Mouse (Mus musculus): ENCODE measurements around the gene Kctd5. TPM values are rescaled to one million over a fixed set of nuclear protein-coding genes. Genes with fewer than 3 reads are reported as not detected.
"Not testable (repeated sequence)": the region's sequence is repeated elsewhere in the genome, so short reads cannot be mapped to it uniquely, and the experiment has no call there.

The Kctd5 gene
- polyA plus RNA-seq, 1 experiment from 2014 or later, result 47.6 TPM

DNA sequence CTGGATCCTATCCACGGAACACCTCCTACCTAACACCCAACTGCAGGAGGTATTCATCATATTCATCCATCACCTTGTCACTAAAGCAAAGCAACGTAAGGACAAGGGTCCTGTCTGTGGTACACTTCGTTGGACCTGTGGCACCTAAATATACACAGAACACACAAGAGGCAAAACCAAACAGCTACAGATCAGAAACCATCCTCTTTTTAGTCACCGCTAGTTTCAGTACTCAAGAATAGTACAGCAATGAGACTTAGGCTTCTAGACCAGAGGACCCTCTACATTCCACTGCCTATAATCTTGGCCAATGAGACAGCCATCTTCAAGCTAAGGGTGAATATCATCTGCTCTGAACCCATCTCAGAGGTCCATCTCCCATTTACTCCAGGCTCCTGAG is 25.1 kb upstream of the Kctd5 start:
- H3K9ac ChIP-seq (ENCODE audit: low read depth, low read length), result no peak overlapping the region
- peaks cover 35% of the 10 kb centered on the region for H3K36me3 ChIP-seq (ENCODE audit: insufficient read depth, low read length)
- no peak overlapping the region for H3K4me3 ChIP-seq (replicated peaks; ENCODE audit: low read depth, low read length)
- no peaks in the 10 kb centered on the region for H3K27me3 ChIP-seq (ENCODE audit: insufficient read depth, low read length)
- DNase-seq (ENCODE audit: low spot score) (no peak), ATAC-seq (replicated peaks; ENCODE audit: low FRiP score, low read depth) (no peak)
- 89% methylated on average over 4 of the region's 4 CpGs for WGBS
- H3K27ac ChIP-seq, result no peak overlapping the region
- no peak for TF ChIP-seq CTCF (IDR thresholded peaks at IDR 0.05; ENCODE audit: low read depth)
- no peak overlapping the region for H3K4me2 ChIP-seq (ENCODE audit: low read length)
- no peaks in the 10 kb centered on the region for H3K9me3 ChIP-seq (replicated peaks; ENCODE audit: low read length)
- H3K4me1 ChIP-seq (replicated peaks; ENCODE audit: insufficient read depth, low read length), result no peaks in the 10 kb centered on the region

DNA sequence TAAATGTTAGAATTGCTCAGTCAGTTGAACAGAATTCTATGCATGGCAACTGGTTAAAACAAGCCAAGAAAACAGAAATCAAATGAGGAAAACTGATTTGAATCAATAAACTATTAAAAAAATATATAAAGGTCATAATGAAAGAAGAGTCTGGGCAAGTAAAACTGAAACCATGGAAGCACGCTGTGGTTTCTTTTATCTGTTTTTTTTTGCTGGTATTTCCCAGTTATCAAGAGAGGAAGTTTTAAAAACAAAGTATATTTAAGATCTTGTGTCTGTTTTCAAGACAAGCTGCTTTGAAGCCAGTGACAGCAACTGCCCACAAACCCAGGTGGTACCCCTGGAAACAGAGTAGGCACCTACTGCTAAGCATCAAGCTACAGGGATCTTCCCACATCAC is 17.3 kb upstream of the Kctd5 start:
- no peak for DNase-seq (ENCODE audit: low spot score)
- no peaks in the 10 kb centered on the region for H3K4me1 ChIP-seq (replicated peaks; ENCODE audit: insufficient read depth, low read length)
- H3K27ac ChIP-seq, result no peak overlapping the region
- no peaks in the 10 kb centered on the region for H3K27me3 ChIP-seq (ENCODE audit: insufficient read depth, low read length)
- no peak overlapping the region for H3K9ac ChIP-seq (ENCODE audit: low read depth, low read length)
- no peak for ATAC-seq (replicated peaks; ENCODE audit: low FRiP score, low read depth)
- peaks cover 51% of the 10 kb centered on the region for H3K36me3 ChIP-seq (ENCODE audit: insufficient read depth, low read length)
- H3K4me2 ChIP-seq (ENCODE audit: low read length), result no peak overlapping the region
- no peak for TF ChIP-seq CTCF (IDR thresholded peaks at IDR 0.05; ENCODE audit: low read depth)
- H3K9me3 ChIP-seq (replicated peaks; ENCODE audit: low read length), result no peaks in the 10 kb centered on the region
- no peak overlapping the region for H3K4me3 ChIP-seq (replicated peaks; ENCODE audit: low read depth, low read length)
- 100% methylated on average over 1 of the region's 1 CpGs for WGBS

DNA sequence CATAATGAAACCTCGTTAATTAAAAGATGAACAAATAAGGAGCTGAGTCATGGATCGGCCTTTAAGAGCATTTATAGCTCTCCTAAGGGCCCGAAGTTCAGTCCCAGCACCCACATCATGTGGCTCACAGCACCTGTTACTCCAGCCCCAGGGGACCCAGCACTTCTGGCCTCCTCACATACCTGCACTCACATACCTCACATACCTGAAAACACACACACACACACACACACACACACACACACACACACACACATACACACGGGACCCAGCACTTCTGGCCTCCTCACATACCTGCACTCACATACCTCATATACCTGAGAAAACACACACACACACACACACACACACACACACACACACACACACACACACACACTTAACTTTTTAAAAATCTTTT is 13.1 kb upstream of the Kctd5 start:
- ATAC-seq (replicated peaks; ENCODE audit: low FRiP score, low read depth); H3K4me1 ChIP-seq (replicated peaks; ENCODE audit: insufficient read depth, low read length); H3K27me3 ChIP-seq (ENCODE audit: insufficient read depth, low read length); H3K4me2 ChIP-seq (ENCODE audit: low read length); H3K9me3 ChIP-seq (replicated peaks; ENCODE audit: low read length); H3K4me3 ChIP-seq (replicated peaks; ENCODE audit: low read depth, low read length); H3K27ac ChIP-seq; H3K9ac ChIP-seq (ENCODE audit: low read depth, low read length); DNase-seq (ENCODE audit: low spot score): not testable (repeated sequence)
- peaks cover 52% of the 10 kb centered on the region for H3K36me3 ChIP-seq (ENCODE audit: insufficient read depth, low read length)
- 90% methylated on average over 4 of the region's 4 CpGs for WGBS

DNA sequence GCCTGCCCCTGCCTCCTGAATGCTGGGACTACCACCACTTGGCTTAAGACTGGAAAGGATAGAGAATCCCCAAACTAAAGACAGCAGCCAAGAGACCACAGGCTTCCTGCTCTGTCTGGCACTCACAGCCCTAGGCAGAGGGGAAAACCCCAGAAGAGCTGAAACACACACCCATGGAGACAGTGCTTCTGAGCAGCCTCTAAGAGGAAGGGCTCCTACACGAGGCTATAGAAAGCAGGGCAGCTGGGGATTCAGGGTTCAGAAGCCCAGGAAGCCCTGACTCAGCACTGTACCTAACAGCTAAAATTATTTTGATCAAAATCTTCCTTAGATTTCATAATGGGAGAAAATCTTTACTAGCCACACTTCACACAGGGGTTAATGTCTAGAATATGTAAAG is 11.3 kb upstream of the Kctd5 start:
- 61% methylated on average over 1 of the region's 1 CpGs for WGBS
- Histone ChIP-seq H3K4me1 (replicated peaks; ENCODE audit: insufficient read depth, low read length) (no peaks in the 10 kb centered on the region), H3K27me3 (ENCODE audit: insufficient read depth, low read length) (no peaks in the 10 kb centered on the region), H3K27ac (no peak overlapping the region), H3K4me2 (ENCODE audit: low read length) (no peak overlapping the region), H3K9ac (ENCODE audit: low read depth, low read length) (no peak overlapping the region), H3K9me3 (replicated peaks; ENCODE audit: low read length) (no peaks in the 10 kb centered on the region), H3K4me3 (replicated peaks; ENCODE audit: low read depth, low read length) (no peak overlapping the region), H3K36me3 (ENCODE audit: insufficient read depth, low read length) (peaks cover 52% of the 10 kb centered on the region)
- no peak for ATAC-seq (replicated peaks; ENCODE audit: low FRiP score, low read depth)
- DNase-seq (ENCODE audit: low spot score), result no peak
- no peak for TF ChIP-seq CTCF (IDR thresholded peaks at IDR 0.05; ENCODE audit: low read depth)

DNA sequence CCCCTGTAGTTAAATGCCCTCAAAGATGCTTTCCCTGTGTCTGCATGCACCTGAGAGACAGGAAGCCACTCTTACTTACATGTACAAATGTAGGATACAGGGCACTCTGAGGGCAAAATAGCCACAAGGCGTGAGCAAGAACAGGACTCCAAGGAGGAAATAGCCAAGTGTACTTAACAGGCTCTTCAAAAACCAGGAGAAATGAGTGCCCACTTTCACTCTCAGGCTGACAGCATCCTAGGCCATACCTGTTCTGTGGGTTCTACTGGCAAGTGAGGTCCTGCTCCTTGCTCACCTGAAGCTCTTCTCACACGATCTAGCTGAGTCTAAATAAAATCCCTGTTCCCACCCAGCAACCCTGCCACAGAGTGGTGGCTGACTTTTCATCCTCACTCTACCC is 3.8 kb upstream of the Kctd5 start:
- ATAC-seq (replicated peaks; ENCODE audit: low FRiP score, low read depth), result no peak
- Histone ChIP-seq H3K27ac (no peak overlapping the region), H3K36me3 (ENCODE audit: insufficient read depth, low read length) (peaks cover 36% of the 10 kb centered on the region; the same call in 1 of the 2 replicates), H3K4me3 (replicated peaks; ENCODE audit: low read depth, low read length) (no peak overlapping the region), H3K4me2 (ENCODE audit: low read length) (no peak overlapping the region), H3K27me3 (ENCODE audit: insufficient read depth, low read length) (no peaks in the 10 kb centered on the region), H3K9ac (ENCODE audit: low read depth, low read length) (no peak overlapping the region), H3K9me3 (replicated peaks; ENCODE audit: low read length) (no peaks in the 10 kb centered on the region), H3K4me1 (replicated peaks; ENCODE audit: insufficient read depth, low read length) (peaks cover 1% of the 10 kb centered on the region; the same call in 1 of the 2 replicates)
- TF ChIP-seq CTCF (IDR thresholded peaks at IDR 0.05; ENCODE audit: low read depth), result no peak
- no peak for DNase-seq (ENCODE audit: low spot score)
- WGBS, result 85% methylated on average over 2 of the region's 2 CpGs

DNA sequence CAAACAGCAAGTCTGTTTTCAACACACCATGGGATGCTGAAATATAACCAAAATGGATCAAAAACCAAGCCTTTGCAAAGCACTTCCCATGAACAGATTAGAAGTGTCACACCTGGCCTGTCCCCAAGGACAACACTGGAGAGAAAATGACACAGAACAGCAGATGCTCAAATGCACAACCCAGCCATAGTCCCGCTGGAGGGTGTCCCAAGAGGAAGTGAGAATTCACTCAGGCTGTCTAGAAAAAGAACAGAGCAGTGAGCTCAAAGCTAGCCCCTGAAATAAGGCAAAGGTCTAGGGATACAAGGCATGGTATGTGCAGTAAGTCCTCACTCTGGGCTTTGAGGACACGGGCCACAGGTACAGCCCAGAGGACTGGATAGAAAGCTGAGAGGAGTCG is 3.8 kb downstream of the Kctd5 start:
- TF ChIP-seq CTCF (IDR thresholded peaks at IDR 0.05; ENCODE audit: low read depth), result no peak
- DNase-seq (ENCODE audit: low spot score) (no peak), ATAC-seq (replicated peaks; ENCODE audit: low FRiP score, low read depth) (no peak)
- Histone ChIP-seq H3K36me3 (ENCODE audit: insufficient read depth, low read length) (no peaks in the 10 kb centered on the region), H3K4me2 (ENCODE audit: low read length) (no peak overlapping the region), H3K27ac (no peak overlapping the region), H3K4me1 (replicated peaks; ENCODE audit: insufficient read depth, low read length) (peaks cover 4% of the 10 kb centered on the region; the same call in 1 of the 2 replicates), H3K27me3 (ENCODE audit: insufficient read depth, low read length) (no peaks in the 10 kb centered on the region), H3K9ac (ENCODE audit: low read depth, low read length) (no peak overlapping the region), H3K9me3 (replicated peaks; ENCODE audit: low read length) (no peaks in the 10 kb centered on the region), H3K4me3 (replicated peaks; ENCODE audit: low read depth, low read length) (no peak overlapping the region)
- 82% methylated on average over 3 of the region's 3 CpGs for WGBS

DNA sequence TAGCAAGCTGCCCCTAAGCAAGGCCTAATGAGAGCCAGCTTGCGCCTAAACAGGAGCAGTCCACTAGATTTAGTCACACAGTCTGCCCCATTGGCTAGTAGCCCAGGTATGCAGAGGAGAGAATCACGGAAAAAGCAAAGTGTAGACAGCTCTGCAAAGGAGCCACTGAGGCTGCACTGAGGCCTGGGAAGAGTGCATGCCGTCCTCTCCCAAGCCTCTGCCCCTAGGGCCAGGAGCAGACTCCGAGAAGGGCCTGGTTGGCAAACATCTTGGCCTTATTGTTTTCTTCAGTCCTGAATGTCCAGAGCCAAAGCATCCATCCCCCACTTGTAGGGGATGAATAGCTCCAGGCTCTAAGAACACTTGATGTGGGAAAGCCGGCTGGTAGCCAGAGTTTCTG is 5.0 kb downstream of the Kctd5 start:
- H3K9ac ChIP-seq (ENCODE audit: low read depth, low read length), result no peak overlapping the region
- WGBS, result 83% methylated on average over 5 of the region's 5 CpGs
- H3K4me1 ChIP-seq (replicated peaks; ENCODE audit: insufficient read depth, low read length), result peaks cover 4% of the 10 kb centered on the region; the same call in 1 of the 2 replicates
- no peaks in the 10 kb centered on the region for H3K27me3 ChIP-seq (ENCODE audit: insufficient read depth, low read length)
- no peak overlapping the region for H3K4me3 ChIP-seq (replicated peaks; ENCODE audit: low read depth, low read length)
- no peak overlapping the region for H3K4me2 ChIP-seq (ENCODE audit: low read length)
- H3K36me3 ChIP-seq (ENCODE audit: insufficient read depth, low read length), result 0 out of 2 replicates have a peak, but pooled peaks cover 3% of the 10 kb centered on the region
- ATAC-seq (replicated peaks; ENCODE audit: low FRiP score, low read depth), result no peak
- no peak overlapping the region for H3K27ac ChIP-seq
- H3K9me3 ChIP-seq (replicated peaks; ENCODE audit: low read length), result no peaks in the 10 kb centered on the region
- TF ChIP-seq CTCF (IDR thresholded peaks at IDR 0.05; ENCODE audit: low read depth), result no peak
- DNase-seq (ENCODE audit: low spot score), result no peak
